Mouse (Mus musculus) forebrain, embryonic 12.5 days (tissue): ENCODE data around the gene Srcin1. TPM values are rescaled to one million over a fixed set of nuclear protein-coding genes. Genes with fewer than 3 reads are reported as not detected.

Experiments
- ATAC-seq: fragments of 200-750 bp; cut with Nextera tagmentation; 2 replicates; pipeline ENCODE4 v1.8.0; 2017; ENCODE audit warnings: moderate TSS enrichment; ENCODE audit not compliant: low FRiP score
- H3K27ac ChIP-seq: fragments of 300-500 bp; sonication (generic); 2 replicates; pipeline ENCODE4 v1.5.1; 2016; ENCODE audit warnings: mild to moderate bottlenecking
- H3K27me3 ChIP-seq: fragments of 300-500 bp; sonication (generic); 2 replicates; pipeline ENCODE4 v1.6.1; 2016; ENCODE audit warnings: mild to moderate bottlenecking
- H3K36me3 ChIP-seq: fragments of 300-500 bp; sonication (generic); replicated peaks from 2 replicates; pipeline ENCODE4 v1.6.1; 2016; ENCODE audit warnings: mild to moderate bottlenecking
- H3K4me1 ChIP-seq: fragments of 300-500 bp; sonication (generic); 2 replicates; pipeline ENCODE4 v1.6.1; 2016
- H3K4me2 ChIP-seq: fragments of 300-500 bp; sonication (generic); 2 replicates; pipeline ENCODE4 v1.6.1; 2016; ENCODE audit warnings: mild to moderate bottlenecking, moderate library complexity
- H3K4me3 ChIP-seq: fragments of 300-500 bp; sonication (generic); replicated peaks from 2 replicates; pipeline ENCODE4 v1.5.1; 2016; ENCODE audit warnings: mild to moderate bottlenecking
- H3K9ac ChIP-seq: fragments of 300-500 bp; sonication (generic); 2 replicates; pipeline ENCODE4 v1.6.1; 2016; ENCODE audit warnings: mild to moderate bottlenecking
- H3K9me3 ChIP-seq: fragments of 300-500 bp; sonication (generic); 2 replicates; pipeline ENCODE4 v1.6.1; 2016
- WGBS: fragments of 180-500 bp; shearing (Covaris S2); methylation state at CpG from one replicate; pipeline ENCODE4 v1.1.7; 2016; 5-methylcytosine and 5-hydroxymethylcytosine counted together
- polyA plus RNA-seq: library from polyadenylated mRNA; unstranded; fragments of >200 nt; fragmentation: Nextera tagmentation; extraction: Ambion mirVana; gene quantifications from 2 replicates; pipeline ENCODE4 v1.2.1, GENCODE M21; 2016

Gene Srcin1
- polyA plus RNA-seq, 1 experiment from 2014 or later = 5.7 TPM

DNA sequence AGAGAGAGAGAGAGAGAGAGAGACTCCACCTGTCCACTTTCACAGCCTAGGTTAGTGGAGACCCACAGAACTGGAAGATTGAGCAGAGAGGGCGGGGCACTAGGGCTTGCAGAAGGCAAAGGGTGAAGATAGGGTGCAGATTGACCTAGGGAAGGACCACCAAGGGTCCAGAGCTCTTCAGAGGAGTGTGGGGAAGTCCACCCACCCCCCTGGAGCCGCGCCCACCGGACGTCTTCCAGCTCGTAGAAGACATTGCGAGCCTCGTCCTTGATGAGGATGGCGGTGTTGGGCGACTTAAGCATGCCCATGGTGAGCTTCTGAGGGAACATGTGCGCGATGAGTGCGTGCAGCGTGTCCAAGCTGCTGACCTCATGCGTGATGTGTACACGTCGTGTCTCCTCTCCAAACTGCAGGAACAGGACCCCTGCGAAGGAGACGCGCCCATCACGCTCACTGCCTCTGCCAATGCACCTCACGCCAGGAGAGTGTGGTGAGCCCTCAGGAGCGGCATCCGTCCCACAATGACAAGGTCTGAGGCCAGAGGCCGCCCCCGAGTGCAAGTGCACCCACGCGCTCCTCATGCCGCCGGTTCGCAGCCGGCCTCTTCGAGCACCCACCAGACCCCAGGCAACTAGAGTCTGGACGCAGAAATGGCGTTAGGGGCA is 39.8 kb downstream of the Srcin1 start:
- Histone ChIP-seq H3K27ac (no peak overlapping the region), H3K36me3 (no peaks in the 10 kb centered on the region), H3K4me2 (peak overlapping the region; percentile 61), H3K9ac (0 out of 2 replicates have a peak overlapping the region, but pooled peaks have one; percentile 30), H3K4me3 (peak overlapping the region; percentile 33), H3K4me1 (peaks cover 77% of the 10 kb centered on the region), H3K9me3 (no peaks in the 10 kb centered on the region), H3K27me3 (peaks cover 70% of the 10 kb centered on the region)
- WGBS = 24% methylated on average over 35 of the region's 35 CpGs
- ATAC-seq = no peak

DNA sequence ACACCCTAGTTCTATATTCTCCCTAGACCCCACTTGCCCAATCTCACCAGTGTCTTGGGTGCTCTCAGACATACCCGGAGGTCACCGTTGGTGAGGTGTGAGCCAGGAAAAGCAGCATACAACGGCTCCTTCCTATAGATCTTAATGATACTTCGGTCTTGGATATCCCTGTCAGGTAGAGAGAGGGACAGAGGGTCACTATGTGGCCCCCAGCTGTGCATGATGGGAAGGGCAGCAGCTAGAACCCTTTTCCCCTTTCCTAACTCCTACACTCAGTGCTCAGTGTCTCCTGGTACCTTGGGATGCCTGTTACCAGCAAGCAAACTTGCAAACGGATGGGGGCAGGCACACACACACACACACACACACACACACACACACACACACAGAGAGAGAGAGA is 40.3 kb downstream of the Srcin1 start:
- Histone ChIP-seq H3K4me2 (no peak overlapping the region), H3K4me3 (no peak overlapping the region), H3K27me3 (peaks cover 76% of the 10 kb centered on the region), H3K4me1 (peaks cover 73% of the 10 kb centered on the region), H3K27ac (no peak overlapping the region), H3K9ac (no peak overlapping the region), H3K9me3 (no peaks in the 10 kb centered on the region), H3K36me3 (no peaks in the 10 kb centered on the region; the same call in 1 of the 2 replicates)
- ATAC-seq = no peak
- WGBS = 70% methylated on average over 4 of the region's 5 CpGs

DNA sequence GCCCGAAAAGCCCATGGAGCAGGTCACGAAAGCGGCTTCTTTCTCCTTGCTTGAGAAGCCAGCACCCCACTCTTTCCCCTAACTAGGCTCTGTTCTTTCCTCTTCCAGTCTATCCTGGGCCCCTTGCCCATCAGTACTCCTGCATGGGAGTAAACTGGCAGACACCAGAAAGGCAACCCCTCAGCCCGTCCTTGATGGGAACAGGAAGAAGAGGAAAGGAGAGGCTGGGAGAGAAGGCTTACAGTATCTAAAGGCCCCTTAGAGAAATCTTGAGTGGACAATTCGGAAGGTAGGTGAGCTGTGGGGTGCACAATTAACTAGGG is 40.7 kb downstream of the Srcin1 start:
- Histone ChIP-seq H3K9me3 (no peaks in the 10 kb centered on the region), H3K27ac (no peak overlapping the region), H3K4me3 (no peak overlapping the region), H3K4me1 (peaks cover 69% of the 10 kb centered on the region), H3K36me3 (no peaks in the 10 kb centered on the region; the same call in 1 of the 2 replicates), H3K4me2 (0 out of 2 replicates have a peak overlapping the region, but pooled peaks have one; percentile 36), H3K27me3 (peaks cover 76% of the 10 kb centered on the region), H3K9ac (peak overlapping the region; percentile 9; the same call in 1 of the 2 replicates)
- 44% methylated on average over 5 of the region's 5 CpGs for WGBS
- no peak for ATAC-seq

DNA sequence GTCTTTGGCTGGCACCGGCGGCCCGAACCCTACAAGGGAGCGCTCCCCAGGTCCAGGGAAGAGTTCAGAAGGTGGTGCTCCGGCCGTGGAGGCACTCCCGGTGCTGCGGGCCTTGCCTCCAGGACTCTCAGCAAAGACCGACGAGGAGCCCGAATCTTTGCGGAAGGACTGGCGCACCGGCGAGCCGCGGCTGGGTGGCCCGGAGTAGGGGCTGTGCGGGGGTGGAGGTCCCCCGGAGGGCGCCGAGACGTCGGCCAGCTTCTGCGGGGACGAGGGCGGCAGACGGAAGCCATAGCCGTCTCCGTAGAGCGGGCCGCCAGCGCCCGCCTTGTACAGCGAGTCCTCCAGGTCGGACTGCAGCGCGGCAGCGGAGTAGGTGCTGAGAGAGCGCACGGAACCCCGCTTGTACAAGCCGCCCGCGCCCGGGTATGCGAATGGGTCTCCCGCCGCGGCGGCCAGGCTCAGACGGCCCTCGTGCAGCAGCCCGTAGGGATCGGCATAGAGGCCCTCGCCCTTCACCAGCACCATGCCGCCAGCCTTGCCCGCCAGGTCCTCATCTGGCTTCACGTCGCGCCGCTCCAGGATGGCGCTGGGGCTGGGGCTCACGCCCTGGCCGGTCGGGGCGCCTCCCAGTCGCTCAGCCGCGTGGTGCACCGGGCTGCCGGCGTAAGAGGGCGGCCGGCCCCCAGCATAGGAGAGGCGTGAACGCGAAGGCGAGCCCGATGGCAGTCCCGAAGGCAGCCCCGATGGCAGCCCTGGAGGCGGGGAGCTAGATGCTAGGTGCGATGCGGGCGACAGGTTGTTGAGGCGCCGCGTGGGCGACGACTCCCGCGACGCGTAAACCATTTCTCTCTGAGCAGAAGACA is 41.3 kb downstream of the Srcin1 start:
- Histone ChIP-seq H3K4me2 (peak overlapping the region; percentile 36), H3K27me3 (peaks cover 76% of the 10 kb centered on the region), H3K9me3 (no peaks in the 10 kb centered on the region), H3K27ac (no peak overlapping the region), H3K36me3 (peaks cover 1% of the 10 kb centered on the region; the same call in 1 of the 2 replicates), H3K9ac (peak overlapping the region; percentile 9; the same call in 1 of the 2 replicates), H3K4me1 (peaks cover 63% of the 10 kb centered on the region), H3K4me3 (peak overlapping the region; percentile 22)
- ATAC-seq = no peak
- 7% methylated on average over 94 of the region's 95 CpGs for WGBS

DNA sequence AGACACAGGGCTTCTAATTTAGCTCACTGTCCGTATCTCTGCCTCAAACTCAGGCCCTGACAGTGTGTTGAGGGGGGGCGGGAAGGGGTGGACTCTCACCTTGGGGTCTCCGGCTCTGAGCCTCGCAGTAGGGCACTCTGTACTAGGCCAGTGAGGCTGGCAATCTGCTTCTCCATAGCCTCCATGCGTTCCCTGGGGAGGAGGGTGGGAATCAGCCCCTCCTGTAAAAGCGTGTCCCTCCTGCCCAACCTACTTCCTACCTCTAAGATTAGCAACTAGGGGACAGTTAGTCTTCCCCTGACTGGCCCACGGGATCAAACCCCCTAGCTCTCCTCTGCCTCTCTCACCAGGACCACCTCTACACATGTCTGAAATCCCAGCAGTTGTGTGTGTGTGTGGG is 42.3 kb downstream of the Srcin1 start:
- Histone ChIP-seq H3K4me1 (peaks cover 59% of the 10 kb centered on the region), H3K27ac (no peak overlapping the region), H3K4me2 (no peak overlapping the region), H3K27me3 (peaks cover 75% of the 10 kb centered on the region), H3K9me3 (no peaks in the 10 kb centered on the region), H3K4me3 (no peak overlapping the region), H3K9ac (no peak overlapping the region), H3K36me3 (peaks cover 11% of the 10 kb centered on the region; the same call in 1 of the 2 replicates)
- ATAC-seq = no peak
- WGBS = 40% methylated on average over 7 of the region's 7 CpGs

DNA sequence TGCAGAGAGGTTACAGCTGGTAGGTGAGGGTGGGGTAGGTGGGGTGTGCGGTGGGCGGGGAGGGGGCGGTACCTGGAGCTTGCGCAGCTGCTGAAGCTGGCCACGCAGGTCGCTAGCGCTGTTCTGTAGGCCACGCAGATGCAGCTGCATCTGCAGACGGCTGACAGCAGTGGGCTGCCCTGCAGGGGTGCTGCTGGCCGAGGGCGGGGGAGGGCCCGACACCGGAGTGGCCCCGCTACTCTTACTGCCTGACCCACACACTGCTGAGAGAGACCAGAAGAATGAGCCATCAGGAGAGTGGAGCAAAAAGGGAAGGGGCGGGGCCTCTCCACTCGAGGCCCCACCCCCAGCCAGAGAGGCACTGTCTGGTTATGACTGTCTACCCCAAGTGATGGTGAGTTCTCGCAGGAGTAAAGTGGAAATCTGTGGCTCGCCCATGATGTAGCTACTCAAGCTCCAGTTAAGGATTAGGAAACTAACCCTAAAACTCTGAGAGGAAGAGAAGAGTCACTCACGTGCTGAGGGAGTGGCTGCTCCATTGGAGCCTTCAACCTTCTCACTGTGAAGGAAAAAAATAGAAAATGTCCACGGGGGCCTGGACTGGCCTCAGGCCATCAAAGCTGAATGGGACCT is 42.9 kb downstream of the Srcin1 start:
- H3K9ac ChIP-seq = no peak overlapping the region
- H3K27me3 ChIP-seq = peaks cover 69% of the 10 kb centered on the region
- peak overlapping the region; percentile 41 for H3K4me2 ChIP-seq
- peak overlapping the region; percentile 10; the same call in 1 of the 2 replicates for H3K4me3 ChIP-seq
- WGBS = 6% methylated on average over 20 of the region's 20 CpGs
- ATAC-seq = no peak
- H3K27ac ChIP-seq = no peak overlapping the region
- H3K4me1 ChIP-seq = peaks cover 59% of the 10 kb centered on the region
- H3K9me3 ChIP-seq = no peaks in the 10 kb centered on the region
- H3K36me3 ChIP-seq = peaks cover 14% of the 10 kb centered on the region; the same call in 1 of the 2 replicates

DNA sequence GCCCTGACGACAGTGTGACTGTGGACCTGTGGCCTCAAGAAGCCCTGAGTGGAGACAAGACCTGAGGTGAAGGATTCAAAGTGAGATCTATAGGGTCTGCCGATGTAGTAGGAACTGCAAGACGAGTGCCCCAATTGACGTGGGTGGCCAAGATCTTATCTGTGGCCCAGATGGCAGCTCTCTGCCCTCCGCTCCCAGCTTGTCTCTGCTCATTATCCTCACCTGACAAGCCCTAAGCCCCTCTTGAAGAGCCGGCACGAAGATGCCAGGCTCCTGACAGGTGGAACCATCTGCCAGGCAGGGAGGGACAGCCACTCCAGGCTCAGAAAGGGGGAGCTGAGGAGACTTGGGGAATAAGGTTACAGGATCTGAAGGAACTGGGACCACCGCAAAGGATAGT is 43.6 kb downstream of the Srcin1 start:
- Histone ChIP-seq H3K4me1 (peaks cover 52% of the 10 kb centered on the region), H3K27me3 (peaks cover 62% of the 10 kb centered on the region), H3K27ac (no peak overlapping the region), H3K4me2 (peak overlapping the region; percentile 85), H3K9ac (no peak overlapping the region), H3K9me3 (no peaks in the 10 kb centered on the region), H3K36me3 (peaks cover 14% of the 10 kb centered on the region; the same call in 1 of the 2 replicates), H3K4me3 (no peak overlapping the region)
- 39% methylated on average over 8 of the region's 8 CpGs for WGBS
- ATAC-seq = no peak

DNA sequence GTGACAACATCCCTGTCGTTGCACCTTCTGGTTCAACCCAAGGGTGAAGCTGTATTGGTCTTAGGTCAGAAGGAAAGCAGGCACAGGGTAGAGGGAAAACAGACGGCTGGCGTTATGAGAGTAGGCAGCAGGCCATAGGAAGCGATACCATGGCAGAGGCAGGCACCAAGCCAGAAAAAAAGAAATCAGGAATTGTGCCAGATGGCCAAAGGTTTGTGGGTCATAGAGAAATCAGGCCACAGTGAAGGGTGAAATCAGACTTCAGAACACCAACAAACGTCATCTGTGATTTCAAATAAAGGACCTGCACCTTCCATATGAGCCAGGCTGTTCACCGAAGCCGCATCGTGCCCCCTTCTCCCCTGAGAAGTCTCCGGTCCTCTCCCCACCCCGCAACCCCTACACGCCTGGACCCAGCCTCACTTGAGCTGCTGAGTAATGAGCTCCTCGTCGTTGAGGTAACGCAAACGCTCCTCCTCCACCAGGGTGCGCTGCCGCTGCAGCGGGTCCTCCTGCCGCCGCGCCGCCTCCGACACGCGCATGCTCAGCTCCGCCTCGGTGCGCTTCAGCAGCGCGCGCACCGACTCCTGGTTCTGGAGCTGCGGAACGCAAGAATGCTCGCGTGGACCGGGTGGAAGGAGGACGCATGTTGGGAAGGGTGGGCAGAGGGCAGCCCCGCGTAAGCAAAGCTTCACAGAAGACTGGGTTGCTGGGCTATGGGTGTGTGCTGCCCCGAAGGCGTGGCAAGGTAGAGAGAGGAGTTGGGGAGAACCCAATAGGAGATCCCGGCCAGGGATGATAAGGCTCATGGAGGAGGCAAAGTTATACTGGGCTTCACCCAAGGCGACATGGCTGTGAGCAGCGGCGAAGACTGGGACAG is 44.4 kb downstream of the Srcin1 start:
- Histone ChIP-seq H3K9ac (peak overlapping the region; percentile 58; the same call in 1 of the 2 replicates), H3K4me1 (peaks cover 45% of the 10 kb centered on the region), H3K9me3 (no peaks in the 10 kb centered on the region), H3K4me3 (peak overlapping the region; percentile 41), H3K27me3 (peaks cover 55% of the 10 kb centered on the region), H3K4me2 (peak overlapping the region; percentile 85), H3K27ac (no peak overlapping the region), H3K36me3 (peaks cover 15% of the 10 kb centered on the region; the same call in 1 of the 2 replicates)
- peak; percentile 71 for ATAC-seq
- WGBS = 8% methylated on average over 46 of the region's 46 CpGs

DNA sequence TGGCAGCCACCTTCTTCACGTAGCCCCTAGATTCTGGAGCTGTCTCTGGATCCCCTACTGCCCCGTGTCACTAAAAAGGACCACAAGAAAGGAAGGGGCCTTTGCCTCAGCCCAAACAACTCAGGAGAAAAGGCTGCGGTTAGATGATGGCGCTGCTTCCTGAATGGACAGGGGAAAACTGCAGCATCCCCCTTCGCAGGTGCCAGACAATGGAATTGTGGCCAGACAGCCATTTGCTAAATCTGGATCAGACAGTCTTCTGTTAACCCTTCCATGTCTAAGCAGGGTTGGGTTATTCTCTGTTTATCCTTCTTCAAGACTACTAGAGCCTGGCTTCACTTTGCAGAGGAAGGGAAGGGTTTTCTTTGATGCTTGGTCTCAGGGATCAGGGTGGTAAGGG is 45.0 kb downstream of the Srcin1 start:
- Histone ChIP-seq H3K4me3 (no peak overlapping the region), H3K4me1 (peaks cover 39% of the 10 kb centered on the region), H3K36me3 (peaks cover 22% of the 10 kb centered on the region), H3K4me2 (no peak overlapping the region), H3K27me3 (peaks cover 48% of the 10 kb centered on the region), H3K9ac (no peak overlapping the region), H3K27ac (0 out of 2 replicates have a peak overlapping the region, but pooled peaks have one; percentile 19), H3K9me3 (no peaks in the 10 kb centered on the region)
- WGBS = 65% methylated on average over 5 of the region's 5 CpGs
- no peak for ATAC-seq

DNA sequence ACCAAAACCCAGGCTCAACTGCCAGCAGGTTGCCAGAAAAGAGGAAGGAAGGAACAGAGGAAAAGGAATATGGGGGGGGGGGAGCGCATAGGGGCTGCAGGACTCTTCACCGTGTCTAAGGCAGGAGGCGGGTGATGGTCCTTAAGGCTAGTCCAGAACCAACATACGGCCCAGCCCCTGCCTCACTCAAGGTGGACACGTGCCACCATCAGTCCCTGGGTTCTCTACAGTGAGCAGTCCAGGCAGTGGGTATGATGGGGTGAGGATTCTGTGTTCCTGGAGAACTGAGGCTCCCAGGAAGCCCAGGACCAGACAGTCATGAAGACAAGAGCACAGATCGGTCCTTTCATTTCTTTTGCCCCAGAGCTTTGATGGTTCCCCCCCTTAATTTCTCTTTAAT is 45.9 kb downstream of the Srcin1 start:
- peaks cover 36% of the 10 kb centered on the region for H3K4me1 ChIP-seq
- H3K4me3 ChIP-seq = no peak overlapping the region
- H3K9me3 ChIP-seq = no peaks in the 10 kb centered on the region
- 88% methylated on average over 6 of the region's 6 CpGs for WGBS
- H3K27ac ChIP-seq = no peak overlapping the region
- no peak for ATAC-seq
- peaks cover 29% of the 10 kb centered on the region for H3K36me3 ChIP-seq
- peaks cover 39% of the 10 kb centered on the region for H3K27me3 ChIP-seq
- H3K9ac ChIP-seq = no peak overlapping the region
- no peak overlapping the region for H3K4me2 ChIP-seq

DNA sequence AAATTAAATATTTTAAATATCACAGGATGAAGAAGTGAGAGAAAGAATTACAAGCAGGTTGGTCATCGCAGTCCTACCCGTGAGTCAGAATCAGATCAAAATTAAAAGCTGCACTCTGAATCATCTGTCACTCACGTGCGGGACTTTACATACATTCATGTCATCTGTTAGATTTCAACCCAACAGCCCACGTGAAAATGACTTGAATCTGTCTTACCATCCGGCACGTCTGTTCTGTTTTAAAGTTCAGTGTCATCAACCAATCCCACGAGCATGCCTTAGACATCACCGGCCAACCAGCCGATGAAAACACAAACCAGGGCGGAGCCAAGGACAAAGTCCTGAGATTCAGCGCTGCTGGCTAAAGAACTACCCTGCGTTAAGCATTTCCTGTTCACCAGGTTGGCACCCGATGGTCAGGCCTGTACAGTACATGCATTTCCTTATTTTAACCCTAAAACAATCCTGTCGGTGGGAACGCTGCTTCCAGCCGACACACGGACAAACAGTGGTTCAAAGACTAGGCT is 47.6 kb downstream of the Srcin1 start:
- Histone ChIP-seq H3K9ac (no peak overlapping the region), H3K4me3 (no peak overlapping the region), H3K27me3 (peaks cover 22% of the 10 kb centered on the region), H3K4me1 (peaks cover 39% of the 10 kb centered on the region), H3K9me3 (no peaks in the 10 kb centered on the region), H3K4me2 (no peak overlapping the region), H3K36me3 (peaks cover 37% of the 10 kb centered on the region), H3K27ac (no peak overlapping the region)
- 84% methylated on average over 18 of the region's 18 CpGs for WGBS
- ATAC-seq = no peak
